Mouse (Mus musculus): Measurements from ENCODE around the gene Pogk. TPM values are rescaled to one million over a fixed set of nuclear protein-coding genes. Genes with fewer than 3 reads are reported as not detected.

The Pogk gene
- total and polyA plus RNA-seq, 3 experiments, result 11.5 to 14.1 TPM; not detected in 1

DNA sequence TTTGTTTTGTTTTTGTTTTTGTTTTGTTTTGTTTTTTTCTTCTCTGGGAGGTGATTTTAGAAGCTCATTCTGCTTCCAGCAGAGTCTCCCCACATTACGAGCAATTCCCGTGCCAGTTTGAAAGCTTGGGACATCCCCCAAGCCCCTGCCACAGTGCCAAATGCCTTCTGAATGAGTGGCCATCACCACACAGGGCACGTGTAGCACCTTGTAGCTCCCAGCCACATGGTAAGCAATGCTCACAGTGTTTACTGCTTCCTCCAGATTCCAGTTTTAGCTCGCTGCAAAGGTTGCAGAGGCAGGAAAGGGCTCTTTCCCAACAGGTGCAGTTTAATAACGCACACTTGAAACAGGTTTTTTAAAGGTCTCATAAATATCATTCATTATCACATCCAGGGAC lies 48.8 kb downstream of the Pogk start:
- no peak for DNase-seq (ENCODE audit: low read depth, low spot score)
- TF ChIP-seq KAT2A (conservative IDR thresholded peaks at IDR 0.05; ENCODE audit: low read depth, low read length) (no peak), ZMIZ1 (IDR thresholded peaks at IDR 0.05; ENCODE audit: low read depth, low read length) (no peak), ZNF384 (IDR thresholded peaks at IDR 0.05; ENCODE audit: low read depth, low read length) (no peak), USF2 (IDR thresholded peaks at IDR 0.05; ENCODE audit: borderline replicate concordance in 1 of 2, insufficient read depth in 1 of 2, low read depth in 1 of 2, low read length in 2 of 2) (no peak), ELF1 (IDR thresholded peaks at IDR 0.05; ENCODE audit: low read depth, low read length) (no peak), MAX (IDR thresholded peaks at IDR 0.05; ENCODE audit: low read length) (no peak), BHLHE40 (IDR thresholded peaks at IDR 0.05; ENCODE audit: borderline replicate concordance, low read depth, low read length) (no peak), NRF1 (IDR thresholded peaks at IDR 0.05; ENCODE audit: insufficient read depth, low read depth, low read length, poor library complexity, severe bottlenecking) (no peak), CTCF (IDR thresholded peaks at IDR 0.05 in 2 of 3, conservative IDR thresholded peaks at IDR 0.05 in 1 of 3; ENCODE audit: control insufficient read depth in 1 of 3, insufficient read depth in 1 of 3, low read depth in 2 of 3, low read length in 3 of 3, poor library complexity in 1 of 3, severe bottlenecking in 1 of 3) (no peak), MXI1 (IDR thresholded peaks at IDR 0.05; ENCODE audit: low read depth, low read length) (no peak), GABPA (IDR thresholded peaks at IDR 0.05; ENCODE audit: low read depth, low read length) (no peak), TCF12 (IDR thresholded peaks at IDR 0.05; ENCODE audit: low read depth, low read length) (no peak), TBP (IDR thresholded peaks at IDR 0.05; ENCODE audit: low read depth, low read length) (no peak), GATA1 (IDR thresholded peaks at IDR 0.05; ENCODE audit: low read depth, low read length) (no peak), NELFE (IDR thresholded peaks at IDR 0.05; ENCODE audit: low read depth, low read length) (no peak), UBTF (IDR thresholded peaks at IDR 0.05; ENCODE audit: borderline replicate concordance, insufficient read depth, low read depth, low read length) (no peak)
- Histone ChIP-seq H3K9ac (ENCODE audit: control insufficient read depth, low read depth, low read length, poor library complexity, severe bottlenecking) (no peak overlapping the region), H3K36me3 (ENCODE audit: control insufficient read depth in 1 of 2, insufficient read depth in 2 of 2, low read length in 2 of 2) (no peaks in the 10 kb centered on the region), H3K79me2 (ENCODE audit: control insufficient read depth, insufficient read depth, low read length, poor library complexity) (no peaks in the 10 kb centered on the region), H3K4me3 (ENCODE audit: control insufficient read depth in 1 of 2, insufficient read depth in 1 of 2, low read depth in 2 of 2, low read length in 2 of 2) (no peak overlapping the region), H3K4me1 (ENCODE audit: control insufficient read depth in 1 of 2, insufficient read depth in 2 of 2, low read length in 2 of 2) (no peaks in the 10 kb centered on the region; a peak in 1 of 4 replicates), H3K9me3 (replicated peaks; ENCODE audit: insufficient read depth, low read length) (no peaks in the 10 kb centered on the region), H3K27ac (ENCODE audit: control insufficient read depth, low read depth, low read length) (no peak overlapping the region), H3K27me3 (ENCODE audit: control insufficient read depth in 1 of 2, insufficient read depth in 2 of 2, low read length in 2 of 2) (peaks cover 2 to 4% of the 10 kb centered on the region in 2 experiments; a peak in 2 of 4 replicates)

DNA sequence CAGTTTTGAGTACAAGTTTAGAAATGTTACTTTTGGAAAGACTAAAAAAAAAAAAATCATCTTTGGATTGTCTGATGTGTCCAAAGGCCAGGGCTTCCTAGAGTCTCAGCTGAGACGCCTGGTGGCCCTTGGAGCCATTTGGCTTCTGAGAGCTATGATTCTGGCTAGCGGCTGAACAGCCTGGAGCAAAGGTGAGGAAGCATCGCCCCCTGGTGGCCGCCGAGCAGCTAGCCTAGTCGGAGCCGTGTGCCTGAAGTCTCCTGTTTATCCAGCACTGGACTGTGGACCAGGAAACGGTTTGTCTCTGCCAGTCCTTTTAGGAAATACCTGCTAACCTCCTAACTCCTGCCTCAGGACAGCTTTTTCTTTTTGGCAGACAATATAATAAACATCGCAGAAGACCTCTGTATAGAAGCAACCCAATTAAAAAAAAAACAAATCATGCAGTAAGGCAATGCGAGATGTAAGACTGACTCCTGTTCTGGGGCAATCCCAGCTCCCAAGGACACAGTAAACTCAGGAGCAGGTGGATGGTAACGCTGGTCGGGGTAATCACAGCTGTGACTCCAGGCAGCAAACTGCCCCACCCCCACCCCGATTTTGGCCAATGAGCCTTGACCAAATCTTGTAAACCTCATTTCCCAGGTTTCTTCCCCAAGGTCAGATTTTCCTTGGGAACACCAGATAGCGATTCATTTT lies 49.4 kb downstream of the Pogk start:
- H3K27me3 ChIP-seq (ENCODE audit: control insufficient read depth in 1 of 2, insufficient read depth in 2 of 2, low read length in 2 of 2), result peaks cover 2% of the 10 kb centered on the region in 2 experiments; a peak in 2 of 4 replicates
- no peaks in the 10 kb centered on the region for H3K79me2 ChIP-seq (ENCODE audit: control insufficient read depth, insufficient read depth, low read length, poor library complexity)
- no peak overlapping the region for H3K27ac ChIP-seq (ENCODE audit: control insufficient read depth, low read depth, low read length)
- no peaks in the 10 kb centered on the region for H3K36me3 ChIP-seq (ENCODE audit: control insufficient read depth in 1 of 2, insufficient read depth in 2 of 2, low read length in 2 of 2)
- no peak overlapping the region for H3K9ac ChIP-seq (ENCODE audit: control insufficient read depth, low read depth, low read length, poor library complexity, severe bottlenecking)
- peak; percentile 80 for DNase-seq (ENCODE audit: low read depth, low spot score)
- no peak overlapping the region for H3K4me3 ChIP-seq (ENCODE audit: control insufficient read depth in 1 of 2, insufficient read depth in 1 of 2, low read depth in 2 of 2, low read length in 2 of 2)
- no peaks in the 10 kb centered on the region; a peak in 1 of 4 replicates for H3K4me1 ChIP-seq (ENCODE audit: control insufficient read depth in 1 of 2, insufficient read depth in 2 of 2, low read length in 2 of 2)
- H3K9me3 ChIP-seq (replicated peaks; ENCODE audit: insufficient read depth, low read length), result no peaks in the 10 kb centered on the region
- peak; percentile 82 for TF ChIP-seq RAD21 (IDR thresholded peaks at IDR 0.05; ENCODE audit: low read depth, low read length)
- TF ChIP-seq GABPA (IDR thresholded peaks at IDR 0.05; ENCODE audit: low read depth, low read length), result no peak
- no peak for TF ChIP-seq TCF12 (IDR thresholded peaks at IDR 0.05; ENCODE audit: low read depth, low read length)
- TF ChIP-seq USF1 (IDR thresholded peaks at IDR 0.05; ENCODE audit: low read depth, low read length), result no peak
- TF ChIP-seq CTCF (IDR thresholded peaks at IDR 0.05 in 2 of 3, conservative IDR thresholded peaks at IDR 0.05 in 1 of 3; ENCODE audit: control insufficient read depth in 1 of 3, insufficient read depth in 1 of 3, low read depth in 2 of 3, low read length in 3 of 3, poor library complexity in 1 of 3, severe bottlenecking in 1 of 3), result peak; percentile 74 to 96 (median 94); a peak in 5 of 6 replicates
- no peak for TF ChIP-seq CHD1 (IDR thresholded peaks at IDR 0.05; ENCODE audit: low read depth, low read length)
- no peak for TF ChIP-seq MAX (IDR thresholded peaks at IDR 0.05; ENCODE audit: low read length)
- no peak for TF ChIP-seq CHD2 (IDR thresholded peaks at IDR 0.05; ENCODE audit: low read length)
- TF ChIP-seq ZC3H11A (IDR thresholded peaks at IDR 0.05; ENCODE audit: low read depth, low read length), result peak; percentile 72
- TF ChIP-seq UBTF (IDR thresholded peaks at IDR 0.05; ENCODE audit: borderline replicate concordance, insufficient read depth, low read depth, low read length), result no peak
- no peak for TF ChIP-seq MXI1 (IDR thresholded peaks at IDR 0.05; ENCODE audit: low read depth, low read length)
- TF ChIP-seq SIN3A (IDR thresholded peaks at IDR 0.05; ENCODE audit: low read length), result no peak
- TF ChIP-seq KAT2A (conservative IDR thresholded peaks at IDR 0.05; ENCODE audit: low read depth, low read length), result no peak
- no peak for TF ChIP-seq ZMIZ1 (IDR thresholded peaks at IDR 0.05; ENCODE audit: low read depth, low read length)
- no peak for TF ChIP-seq NRF1 (IDR thresholded peaks at IDR 0.05; ENCODE audit: insufficient read depth, low read depth, low read length, poor library complexity, severe bottlenecking)
- TF ChIP-seq E2F4 (IDR thresholded peaks at IDR 0.05; ENCODE audit: borderline replicate concordance, low read depth, low read length), result no peak
- TF ChIP-seq MAFK (IDR thresholded peaks at IDR 0.05; ENCODE audit: borderline replicate concordance, low read depth, low read length), result no peak
- no peak for TF ChIP-seq RCOR1 (IDR thresholded peaks at IDR 0.05; ENCODE audit: low read depth, low read length)
- no peak for TF ChIP-seq POLR2AphosphoS2 (IDR thresholded peaks at IDR 0.05; ENCODE audit: low read length)
- TF ChIP-seq SMC3 (IDR thresholded peaks at IDR 0.05; ENCODE audit: low read depth, low read length), result peak; percentile 83
- TF ChIP-seq ZNF384 (IDR thresholded peaks at IDR 0.05; ENCODE audit: low read depth, low read length), result no peak
- TF ChIP-seq USF2 (IDR thresholded peaks at IDR 0.05; ENCODE audit: borderline replicate concordance in 1 of 2, insufficient read depth in 1 of 2, low read depth in 1 of 2, low read length in 2 of 2), result no peak
- no peak for TF ChIP-seq NELFE (IDR thresholded peaks at IDR 0.05; ENCODE audit: low read depth, low read length)
